Mouse (Mus musculus) limb, embryonic 14.5 days (tissue): ENCODE results near the gene Dnmt1. TPM values are rescaled to one million over a fixed set of nuclear protein-coding genes. Genes with fewer than 3 reads are reported as not detected.

Experiments used
- ATAC-seq: fragments of 200-750 bp; cut with Nextera tagmentation; 2 replicates; pipeline ENCODE4 v1.8.0; 2017; ENCODE audit warnings: low read depth, moderate number of reproducible peaks, moderate TSS enrichment; ENCODE audit not compliant: low FRiP score
- DNase-seq: peaks from one replicate; pipeline ENCODE4 v3.0.0-alpha.2; 2015; ENCODE audit warnings: low spot score
- H3K27ac ChIP-seq: fragments of 300-500 bp; sonication (generic); replicated peaks from 2 replicates; pipeline ENCODE4 v1.5.1; 2014; ENCODE audit warnings: low read depth, mild to moderate bottlenecking, low read length, moderate library complexity, mixed read lengths
- H3K27me3 ChIP-seq: fragments of 300-500 bp; sonication (generic); 2 replicates; pipeline ENCODE4 v1.6.1; 2014; ENCODE audit warnings: low read length, mixed read lengths; ENCODE audit not compliant: control insufficient read depth, insufficient read depth
- H3K36me3 ChIP-seq: fragments of 300-500 bp; sonication (generic); 2 replicates; pipeline ENCODE4 v1.6.1; 2014; ENCODE audit warnings: mild to moderate bottlenecking, low read length, moderate library complexity, mixed read lengths; ENCODE audit not compliant: control insufficient read depth, insufficient read depth
- H3K4me1 ChIP-seq: fragments of 300-500 bp; sonication (generic); 2 replicates; pipeline ENCODE4 v1.6.1; 2014; ENCODE audit warnings: antibody characterized with exemption, low read length, mixed read lengths; ENCODE audit not compliant: control insufficient read depth, insufficient read depth
- H3K4me2 ChIP-seq: fragments of 300-500 bp; sonication (generic); replicated peaks from 2 replicates; pipeline ENCODE4 v1.6.1; 2014; ENCODE audit warnings: low read depth, mild to moderate bottlenecking, low read length, moderate library complexity; ENCODE audit not compliant: severe bottlenecking
- H3K4me3 ChIP-seq: fragments of 300-500 bp; sonication (generic); replicated peaks from 2 replicates; pipeline ENCODE4 v1.5.1; 2014; ENCODE audit warnings: low read length
- H3K9ac ChIP-seq: fragments of 300-500 bp; sonication (generic); 2 replicates; pipeline ENCODE4 v1.6.1; 2014; ENCODE audit warnings: mild to moderate bottlenecking, low read depth, low read length, moderate library complexity; ENCODE audit not compliant: severe bottlenecking
- H3K9me3 ChIP-seq: fragments of 300-500 bp; sonication (generic); 2 replicates; pipeline ENCODE4 v1.6.1; 2016; ENCODE audit warnings: low read length; ENCODE audit not compliant: control insufficient read depth
- POLR2A ChIP-seq: fragments of 200-500 bp; IDR thresholded peaks from 2 replicates; pipeline ENCODE4 v1.8.0; 2012; ENCODE audit warnings: inconsistent platforms, mild to moderate bottlenecking, moderate library complexity, borderline replicate concordance; ENCODE audit not compliant: insufficient read depth, insufficient read length; ENCODE audit errors: extremely low read depth
- WGBS: fragments of 180-500 bp; shearing (Covaris S2); extraction: QIAGEN DNeasy Blood & Tissue Kit; methylation state at CpG from one replicate; pipeline ENCODE4 v1.1.7; 2014; 5-methylcytosine and 5-hydroxymethylcytosine counted together
- polyA plus RNA-seq, 2 experiments: library from polyadenylated mRNA; depleted of rRNA in 1 of 2; stranded (reverse) in 1 of 2; unstranded in 1 of 2; fragments of >200 nt; fragmentation: Nextera tagmentation in 1 of 2; extraction: Ambion mirVana in 1 of 2; gene quantifications; 2 replicates each; pipeline versions ENCODE4 v1.2.1 to v1.2.3; 2012 to 2014

Dnmt1 gene
- polyA plus RNA-seq, 2 experiments, result 62.0 to 115 TPM

DNA sequence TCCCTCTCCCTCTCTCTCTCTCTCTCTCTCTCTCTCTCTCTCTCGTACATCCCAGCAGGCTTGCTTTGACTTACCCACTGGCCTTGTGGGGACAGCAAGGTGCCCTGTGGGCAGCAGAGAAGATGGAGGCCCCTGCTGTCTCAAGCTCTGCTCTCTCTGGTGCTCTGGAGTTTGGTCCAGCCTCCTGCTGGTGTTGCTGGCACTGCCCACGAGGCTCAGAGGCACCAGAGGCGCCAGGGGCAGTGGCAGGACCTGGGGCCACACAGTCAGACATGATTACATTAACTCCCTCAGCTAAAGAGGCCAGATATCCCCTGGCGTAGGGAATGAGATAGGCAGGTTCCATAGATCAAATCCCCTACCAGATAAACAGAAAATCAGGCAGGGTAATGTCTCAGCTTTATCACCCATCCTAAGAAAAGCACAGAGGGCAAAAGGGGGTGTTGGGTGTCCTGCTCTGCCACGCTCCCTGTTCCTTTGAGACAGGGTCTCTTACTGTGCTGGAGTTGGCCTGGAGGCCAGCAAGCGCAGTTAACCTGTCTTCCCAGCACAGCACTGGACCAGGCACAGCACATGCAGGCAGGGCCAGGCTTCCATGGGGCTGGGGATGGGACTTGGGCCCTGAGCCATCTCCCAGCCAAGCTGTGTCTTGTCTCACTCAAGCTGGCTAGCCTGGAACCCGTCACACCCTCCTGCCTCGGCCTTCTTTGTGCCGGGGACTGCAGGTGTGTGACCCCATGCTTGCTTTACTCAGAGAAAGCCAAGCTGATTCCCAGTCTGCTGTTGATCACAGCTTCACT is 83.2 kb downstream of the Dnmt1 start:
- Histone ChIP-seq H3K4me2 (no peak overlapping the region), H3K9ac (no peak overlapping the region), H3K9me3 (no peaks in the 10 kb centered on the region), H3K4me1 (no peaks in the 10 kb centered on the region), H3K27me3 (no peaks in the 10 kb centered on the region), H3K4me3 (no peak overlapping the region), H3K27ac (no peak overlapping the region), H3K36me3 (no peaks in the 10 kb centered on the region)
- 62% methylated on average over 9 of the region's 9 CpGs for WGBS
- no peak for DNase-seq
- no peak for ATAC-seq
- TF ChIP-seq POLR2A, result no peak

DNA sequence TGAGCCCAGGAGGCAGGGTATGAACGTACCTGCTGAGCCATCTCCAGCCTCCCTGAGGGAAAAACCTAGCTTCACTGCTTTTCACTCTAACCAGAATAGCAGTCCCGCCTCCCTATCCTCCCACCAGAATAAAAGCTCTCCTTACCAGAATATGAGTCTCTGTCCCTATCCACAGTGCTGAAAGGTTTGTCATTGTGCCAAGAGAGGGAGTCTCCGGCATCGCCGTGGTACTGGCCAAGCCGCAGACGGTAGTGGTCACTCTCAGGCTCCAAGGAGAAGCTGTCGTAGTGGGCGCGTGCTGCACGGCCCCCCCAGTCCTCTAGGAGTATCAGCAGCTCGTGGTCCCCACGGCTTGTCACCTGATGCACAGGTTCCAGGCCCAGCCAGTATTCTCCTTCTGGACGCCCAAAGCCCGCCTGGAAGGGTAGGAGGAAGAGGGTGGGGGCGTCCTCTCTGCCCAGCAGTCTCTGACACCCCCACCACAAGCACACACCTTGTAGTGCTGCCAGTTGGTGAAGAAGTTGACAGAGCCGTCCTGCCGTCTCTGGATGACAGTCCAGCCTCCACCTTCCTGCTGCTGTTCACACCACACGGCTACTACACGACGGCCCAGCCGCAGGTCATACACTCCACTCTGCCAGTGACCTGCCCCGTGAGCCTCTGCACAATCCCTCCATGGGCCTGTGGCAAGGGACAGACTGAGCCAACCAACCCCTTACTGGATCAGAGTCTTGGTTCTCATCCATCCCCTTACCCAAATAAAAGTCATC is 84.5 kb downstream of the Dnmt1 start:
- Histone ChIP-seq H3K27ac (no peak overlapping the region), H3K4me3 (no peak overlapping the region), H3K4me2 (no peak overlapping the region), H3K9me3 (no peaks in the 10 kb centered on the region), H3K36me3 (no peaks in the 10 kb centered on the region), H3K9ac (no peak overlapping the region), H3K4me1 (no peaks in the 10 kb centered on the region), H3K27me3 (no peaks in the 10 kb centered on the region)
- DNase-seq, result no peak
- no peak for ATAC-seq
- WGBS, result 60% methylated on average over 23 of the region's 23 CpGs
- TF ChIP-seq POLR2A, result no peak

DNA sequence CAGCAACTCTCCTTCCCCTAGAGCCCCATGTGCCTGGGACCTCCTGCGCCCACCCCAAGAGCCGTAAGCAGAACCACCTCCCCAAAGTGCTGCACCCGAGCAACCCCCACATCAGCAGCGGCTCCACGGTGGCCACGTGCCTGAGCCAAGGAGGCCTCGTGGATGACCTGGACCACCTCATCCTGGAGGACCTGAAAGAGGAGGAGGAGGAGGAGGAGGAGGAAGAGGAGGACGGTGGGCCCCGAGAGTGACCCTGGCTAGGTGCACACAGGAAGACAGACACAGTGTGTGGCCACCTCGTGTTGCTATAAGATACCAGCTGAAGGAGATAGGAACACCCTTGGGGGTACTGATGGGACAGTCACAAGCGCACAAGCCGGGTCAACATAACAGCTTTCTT is 86.2 kb downstream of the Dnmt1 start:
- Histone ChIP-seq H3K9me3 (no peaks in the 10 kb centered on the region), H3K27me3 (peaks cover 15% of the 10 kb centered on the region), H3K27ac (no peak overlapping the region), H3K4me1 (no peaks in the 10 kb centered on the region), H3K9ac (no peak overlapping the region), H3K36me3 (no peaks in the 10 kb centered on the region), H3K4me3 (no peak overlapping the region), H3K4me2 (no peak overlapping the region)
- DNase-seq, result no peak
- WGBS, result 82% methylated on average over 12 of the region's 12 CpGs
- no peak for TF ChIP-seq POLR2A
- no peak for ATAC-seq

DNA sequence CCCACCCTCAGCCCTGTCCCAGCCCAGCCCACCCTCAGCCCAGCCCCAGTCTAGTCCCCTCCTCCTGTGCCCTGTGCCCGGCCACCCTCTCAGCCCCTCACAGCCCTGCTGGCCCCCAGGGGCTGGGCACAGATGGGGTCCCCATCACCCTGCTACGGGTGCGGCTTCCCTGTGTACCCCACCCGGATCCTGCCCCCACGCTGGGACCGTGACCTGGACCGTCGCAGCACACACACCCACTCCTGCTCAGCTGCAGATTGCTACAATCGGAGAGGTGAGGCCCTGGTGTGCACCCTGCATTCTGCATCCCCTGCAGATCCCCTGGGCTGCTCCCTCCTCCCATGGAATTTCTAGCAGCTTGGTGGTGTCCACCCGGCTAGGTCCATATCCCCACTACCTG is 86.7 kb downstream of the Dnmt1 start:
- Histone ChIP-seq H3K27ac (no peak overlapping the region), H3K4me1 (no peaks in the 10 kb centered on the region), H3K9ac (no peak overlapping the region), H3K36me3 (no peaks in the 10 kb centered on the region), H3K4me3 (no peak overlapping the region), H3K4me2 (no peak overlapping the region), H3K27me3 (peaks cover 19% of the 10 kb centered on the region), H3K9me3 (no peaks in the 10 kb centered on the region)
- TF ChIP-seq POLR2A, result no peak
- whole genome bisulfite sequencing, result 86% methylated on average over 10 of the region's 10 CpGs
- ATAC-seq, result no peak
- DNase-seq, result no peak

DNA sequence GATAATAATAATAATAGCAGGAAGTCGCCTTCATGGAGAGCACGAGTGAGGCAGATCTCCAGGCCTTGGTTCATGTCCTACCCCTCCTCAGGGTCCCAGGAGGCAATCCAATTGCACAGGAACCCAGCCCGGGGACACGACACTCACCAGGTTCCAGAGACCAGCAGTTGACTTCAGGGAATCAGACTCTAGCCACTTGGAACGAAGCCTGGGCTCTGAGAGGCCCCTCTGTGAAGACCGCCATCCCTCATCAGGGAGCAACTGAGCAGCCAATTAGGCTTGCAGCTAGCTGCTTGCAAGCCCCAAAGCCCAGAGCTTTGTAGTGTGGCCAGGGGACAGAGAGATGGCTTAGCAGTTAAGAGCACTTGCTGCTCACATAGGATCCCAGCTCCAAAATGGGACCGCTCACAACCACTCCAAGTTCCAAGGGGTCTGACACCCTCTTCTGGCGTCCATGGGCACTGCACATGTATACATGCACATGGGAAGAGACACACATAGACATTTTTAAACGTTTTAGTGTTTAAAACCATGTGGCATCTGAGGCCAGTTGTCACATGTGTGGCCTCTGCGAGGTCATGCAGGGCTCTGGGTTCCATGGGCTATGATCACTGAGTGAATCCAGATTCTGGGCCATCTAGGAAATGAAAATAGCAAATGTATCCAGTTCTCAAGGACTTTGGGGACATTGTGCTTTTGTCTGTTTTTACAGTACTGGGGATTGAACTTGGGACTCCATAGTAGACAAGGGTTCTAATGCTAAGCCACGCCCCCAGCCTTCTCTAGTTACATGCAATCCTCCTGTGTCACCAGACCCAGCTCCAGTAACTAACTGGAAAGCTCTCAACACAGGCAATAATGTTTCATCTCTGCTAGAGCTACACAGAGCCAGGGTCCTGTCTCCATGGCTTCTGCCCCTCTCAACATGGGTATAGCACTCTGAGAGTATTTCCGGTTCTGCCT is 89.2 kb downstream of the Dnmt1 start:
- no peak overlapping the region for H3K9ac ChIP-seq
- peaks cover 31% of the 10 kb centered on the region for H3K27me3 ChIP-seq
- H3K36me3 ChIP-seq, result no peaks in the 10 kb centered on the region
- DNase-seq (no peak), ATAC-seq (no peak)
- H3K27ac ChIP-seq, result no peak overlapping the region
- no peak overlapping the region for H3K4me3 ChIP-seq
- no peak overlapping the region for H3K4me2 ChIP-seq
- no peak for TF ChIP-seq POLR2A
- WGBS, result 80% methylated on average over 12 of the region's 12 CpGs
- no peaks in the 10 kb centered on the region for H3K9me3 ChIP-seq
- no peaks in the 10 kb centered on the region for H3K4me1 ChIP-seq
